Mouse (Mus musculus): ENCODE measurements around the gene Gm28635.
"Not testable (repeated sequence)": the region's sequence is repeated elsewhere in the genome, so short reads cannot be mapped to it uniquely, and the experiment has no call there.

Gene Gm28635

GRCm38 (mm10) chr2:84688080-84688844 lies 10.4 kb upstream of the Gm28635 start:
- no peak for DNase-seq (ENCODE audit: extremely low spot score)

DNA sequence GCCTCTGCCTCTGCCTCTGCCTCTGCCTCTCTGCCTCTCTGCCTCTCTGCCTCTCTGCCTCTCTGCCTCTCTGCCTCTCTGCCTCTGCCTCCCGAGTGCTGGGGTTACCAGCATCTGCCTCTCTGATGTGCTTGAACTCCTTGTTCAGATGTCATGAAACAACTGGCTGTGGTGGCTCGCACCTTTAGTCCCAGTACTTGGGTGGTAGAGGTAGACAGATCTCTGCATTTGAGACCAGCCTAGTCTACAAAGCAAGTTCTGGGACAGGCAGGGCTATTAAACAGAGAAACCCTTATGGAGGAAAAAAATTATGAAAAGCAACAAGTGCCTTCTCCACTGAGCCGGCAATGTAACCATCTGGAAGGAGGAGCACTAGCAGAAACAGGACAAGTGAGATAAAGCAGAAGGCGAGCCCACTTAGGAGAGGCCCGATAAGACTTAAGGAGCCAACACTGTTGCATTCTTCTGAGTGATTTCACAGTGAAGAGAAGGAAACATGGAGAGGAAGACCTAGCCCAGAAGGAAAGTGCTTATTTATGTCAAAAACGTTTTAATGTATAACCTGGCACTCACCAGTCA lies 4.9 kb upstream of the Gm28635 start:
- no peak for DNase-seq (ENCODE audit: extremely low spot score)

DNA sequence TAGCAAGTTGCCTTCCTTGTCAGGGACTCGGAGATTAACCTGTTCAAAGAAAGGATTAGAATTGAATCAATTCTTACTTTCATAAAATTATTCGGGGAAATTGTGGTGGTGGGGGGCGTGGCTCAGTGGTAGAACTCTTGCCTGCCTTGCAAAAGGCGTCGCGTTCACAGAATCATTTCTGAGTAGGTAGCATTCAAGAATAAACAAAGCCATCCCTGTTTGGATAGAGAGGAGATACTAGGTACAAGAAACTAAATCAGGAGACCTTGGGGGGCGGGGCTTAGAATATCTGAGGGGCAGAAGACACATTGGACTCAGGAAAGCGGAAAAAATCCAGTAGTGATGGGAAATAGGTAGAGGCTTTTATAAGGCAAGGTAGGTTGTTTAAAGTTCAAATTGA lies 1.2 kb upstream of the Gm28635 start, which contains the start of gene Tmx2:
Gene Tmx2 (minus strand): TSS at position 125 of the 400 bp plus-strand sequence.
- no peak for DNase-seq (ENCODE audit: extremely low spot score)

GRCm38 (mm10) chr2:84677270-84677967 lies 422 bp downstream of the Gm28635 start:
- peak; percentile 72 for DNase-seq (ENCODE audit: extremely low spot score)

GRCm38 (mm10) chr2:84671535-84671934 lies 6.3 kb downstream of the Gm28635 start:
- DNase-seq (ENCODE audit: extremely low spot score) = not testable (repeated sequence)

DNA sequence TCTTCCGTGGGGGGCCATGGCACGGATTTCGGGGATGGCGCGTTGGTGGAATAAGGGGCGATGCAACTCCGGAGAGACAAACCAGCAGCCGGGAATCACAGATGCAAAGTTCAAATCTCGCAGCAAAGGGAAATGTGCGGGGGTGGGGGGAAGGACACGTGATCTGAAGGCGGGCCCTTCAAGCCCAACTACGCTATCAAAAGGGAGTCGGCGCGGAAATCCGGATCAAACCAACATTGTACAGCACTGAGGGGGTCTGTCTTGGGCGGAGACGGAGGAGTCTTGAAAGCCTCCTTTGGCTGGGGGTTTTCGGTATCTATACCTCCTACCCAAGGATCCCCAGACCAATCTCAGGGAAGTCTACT lies 7.3 kb downstream of the Gm28635 start, which contains the start of gene Selenoh:
Gene Selenoh (minus strand): TSS at position 202 of the 365 bp plus-strand sequence.
- DNase-seq (ENCODE audit: extremely low spot score) = peak; percentile 94

DNA sequence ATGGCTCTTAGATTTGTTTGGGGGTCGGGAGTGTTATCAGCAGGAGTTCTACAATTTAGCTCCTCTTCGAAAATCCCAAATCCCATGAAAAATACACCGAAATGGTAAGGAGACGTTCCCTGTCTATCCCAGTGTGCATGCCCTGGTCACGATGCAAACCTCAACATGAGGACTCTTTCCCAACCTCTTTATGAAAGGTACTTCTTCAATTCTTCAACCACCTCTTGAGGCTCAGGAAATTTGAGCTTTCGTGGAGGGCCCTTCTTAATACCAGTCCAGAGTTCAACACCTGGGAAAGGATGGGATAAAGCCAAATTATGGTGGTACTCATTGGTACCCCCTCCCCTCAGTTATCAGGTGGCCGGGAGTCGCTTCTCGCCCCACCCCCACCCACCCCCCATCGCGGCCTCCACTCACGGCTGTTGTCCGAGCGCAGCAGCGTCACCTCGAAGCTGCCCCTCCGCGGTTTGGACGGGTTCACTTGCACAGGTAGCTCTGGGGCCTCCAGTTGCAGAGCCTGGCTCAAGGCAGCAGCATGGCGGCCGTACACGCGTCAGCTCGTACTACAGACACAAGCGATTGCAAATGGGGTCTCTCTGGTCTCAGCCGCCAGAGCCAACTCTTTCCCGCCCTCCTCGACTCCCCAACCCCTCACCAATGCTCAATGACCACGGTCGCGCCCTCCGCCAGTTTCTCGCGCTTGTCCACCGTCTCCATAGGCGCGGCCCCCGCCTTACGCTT lies 7.8 kb downstream of the Gm28635 start:
- no peak for DNase-seq (ENCODE audit: extremely low spot score)

DNA sequence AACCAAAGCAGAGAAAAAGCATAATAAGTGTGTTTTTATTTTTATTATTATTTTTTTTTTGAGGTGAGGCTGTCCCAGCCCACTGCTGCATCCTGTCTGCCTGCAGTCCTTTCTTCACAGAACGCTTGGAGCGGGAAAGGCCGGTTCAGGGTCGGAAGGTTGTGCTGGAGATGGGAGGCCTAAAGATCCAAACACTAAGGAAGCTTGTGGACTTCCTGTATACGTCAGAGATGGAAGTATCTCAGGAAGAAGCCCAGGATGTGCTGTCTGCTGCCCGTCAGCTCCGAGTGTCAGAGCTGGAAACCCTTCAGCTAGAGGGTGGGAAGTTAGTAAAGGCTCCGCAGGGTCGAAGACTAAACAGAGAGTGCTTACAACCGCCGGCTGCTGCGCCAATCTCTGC lies 11.8 kb downstream of the Gm28635 start:
- no peak for DNase-seq (ENCODE audit: extremely low spot score)

DNA sequence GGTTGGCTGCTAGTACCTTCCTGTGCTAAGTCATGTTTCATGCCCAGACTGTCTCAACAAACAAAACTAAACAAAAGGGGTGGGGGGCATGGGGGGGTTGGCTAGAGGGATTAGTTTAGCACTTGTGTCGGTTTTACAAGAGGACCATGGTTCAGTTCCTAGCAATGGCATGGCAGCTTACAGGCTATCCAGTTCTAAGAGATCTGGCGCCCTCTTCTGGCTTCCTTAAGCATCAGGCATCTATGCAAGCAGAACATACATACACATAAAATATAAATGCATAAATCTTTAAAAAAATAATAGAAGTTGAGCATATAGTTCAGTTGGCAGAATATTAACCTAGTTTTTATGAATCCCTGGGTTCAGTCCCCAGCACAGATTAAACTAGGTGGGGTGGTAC lies 15.0 kb downstream of the Gm28635 start:
- DNase-seq (ENCODE audit: extremely low spot score) = no peak

DNA sequence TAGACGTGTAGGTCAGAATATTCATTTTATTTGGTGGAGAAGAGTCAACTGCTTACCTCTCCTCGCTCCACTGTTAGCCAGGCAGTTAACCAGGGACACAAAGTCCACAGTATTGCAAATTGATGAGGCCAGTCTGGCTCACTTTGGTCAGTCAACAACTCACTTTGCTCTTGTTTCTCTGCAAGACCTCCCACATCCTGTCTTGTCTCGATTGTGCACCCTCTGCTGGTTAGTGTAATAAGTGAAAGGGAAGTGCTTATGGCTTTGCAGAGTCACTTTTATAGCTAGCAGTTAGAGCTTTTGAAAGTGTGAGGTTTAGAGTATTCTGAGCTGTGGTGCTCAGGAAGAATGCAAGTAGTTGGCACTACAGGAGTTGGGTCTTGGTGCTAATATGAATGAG lies 17.6 kb downstream of the Gm28635 start:
- no peak for DNase-seq (ENCODE audit: extremely low spot score)

DNA sequence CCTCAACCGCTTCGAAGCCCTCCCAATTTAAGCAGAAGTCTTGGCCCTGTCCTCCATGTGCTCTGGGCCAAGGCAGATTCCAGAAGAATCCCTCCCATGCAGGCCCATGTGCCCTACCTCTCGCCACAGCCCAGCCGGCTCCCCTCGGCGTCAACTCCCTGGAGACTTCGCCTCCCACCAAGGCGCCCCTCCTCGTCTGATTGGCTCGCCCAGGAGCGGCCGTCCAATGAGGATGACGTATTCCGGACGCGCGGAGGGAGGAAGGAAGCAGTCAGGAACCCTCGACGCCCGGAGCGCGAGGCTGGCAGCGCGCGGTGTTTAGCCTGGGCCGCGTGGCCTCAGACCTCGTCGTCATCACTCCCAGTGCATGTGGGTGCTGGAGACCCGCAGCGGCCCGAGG lies 19.0 kb downstream of the Gm28635 start, which contains the start of gene Btbd18:
Gene Btbd18 (plus strand): TSS at position 274 of the 400 bp plus-strand sequence.
- no peak for DNase-seq (ENCODE audit: extremely low spot score)

- DNase-seq (ENCODE audit: extremely low spot score) = no peak
Observed at GRCm38 (mm10) chr2:84655864-84656263, 22.0 kb downstream of the Gm28635 start.

DNA sequence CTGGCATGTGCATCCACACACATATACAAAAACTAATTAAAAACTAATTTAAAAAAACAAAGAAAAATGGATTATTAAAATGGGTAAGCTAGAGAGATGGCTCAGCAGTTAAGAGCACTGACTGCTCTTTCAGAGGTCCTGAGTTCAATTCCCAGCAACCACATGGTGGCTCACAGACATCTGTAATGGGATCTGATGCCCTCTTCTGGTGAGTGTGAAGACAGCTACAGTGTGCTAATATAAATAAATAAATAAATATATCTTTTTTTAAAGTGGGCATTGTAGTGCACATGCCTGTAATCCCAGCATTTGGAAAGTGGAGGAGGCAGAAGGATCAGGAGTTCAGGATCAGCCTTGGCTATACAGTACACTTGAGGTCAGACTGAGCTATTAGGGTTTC lies 24.5 kb downstream of the Gm28635 start:
- no peak for DNase-seq (ENCODE audit: extremely low spot score)

DNA sequence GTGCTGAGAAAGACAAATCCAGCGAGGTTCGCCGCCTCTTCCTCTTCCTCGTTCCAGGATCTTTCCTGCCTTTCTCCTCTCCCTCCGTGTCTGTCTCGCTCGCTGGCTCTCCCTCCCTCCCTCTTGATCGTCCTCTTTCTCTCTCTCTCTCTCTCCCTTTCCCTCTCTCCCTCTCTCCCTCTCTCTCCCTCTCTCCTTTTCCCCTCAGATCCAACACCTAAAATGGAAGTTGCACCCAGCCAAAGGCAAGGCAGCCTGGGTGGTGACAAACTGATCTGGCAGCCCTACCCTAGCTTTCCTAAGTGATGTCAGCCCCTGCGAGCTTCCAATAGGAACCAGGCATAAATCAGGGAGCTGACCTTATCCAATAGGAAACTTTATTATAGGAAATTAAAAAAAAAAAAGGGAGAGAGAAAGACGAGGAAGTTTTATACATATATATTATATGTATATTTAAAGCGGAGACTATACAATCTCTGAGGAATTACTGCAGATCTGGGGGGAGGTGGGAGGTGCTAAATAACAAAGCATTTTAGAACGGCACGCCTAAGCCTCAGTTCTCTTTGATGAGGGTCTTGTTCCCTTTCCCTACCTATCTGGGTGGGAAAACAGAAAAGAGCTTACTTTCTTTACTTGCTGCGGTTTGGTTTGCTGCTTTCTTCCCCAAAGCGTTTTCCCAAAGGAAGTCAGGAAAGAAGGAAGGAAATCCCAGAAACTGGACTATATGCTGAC lies 27.2 kb downstream of the Gm28635 start, which contains the start of gene Ctnnd1:
Gene Ctnnd1 (minus strand): TSS at position 302 of the 732 bp plus-strand sequence.
- peak; percentile 84 for DNase-seq (ENCODE audit: extremely low spot score)

DNA sequence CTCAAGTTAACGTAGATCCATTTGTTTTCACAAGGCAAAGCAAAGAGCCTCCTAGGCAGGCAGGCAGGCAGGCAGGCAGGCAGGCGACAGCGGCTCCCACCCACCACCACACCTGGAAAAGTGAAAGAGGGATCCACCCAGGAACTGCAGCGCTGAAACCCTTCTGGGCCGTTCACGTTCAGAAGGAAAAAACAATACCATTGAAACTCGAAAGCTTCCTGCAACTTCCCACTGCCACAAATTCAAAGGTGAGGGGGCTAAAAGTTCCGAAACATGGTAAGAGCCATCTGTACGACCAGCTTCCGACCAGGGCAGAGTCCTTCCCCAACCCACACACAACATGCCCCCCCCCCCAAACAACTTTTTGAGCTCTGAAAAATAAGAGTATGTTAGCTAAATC lies 28.2 kb downstream of the Gm28635 start:
- no peak for DNase-seq (ENCODE audit: extremely low spot score)

DNA sequence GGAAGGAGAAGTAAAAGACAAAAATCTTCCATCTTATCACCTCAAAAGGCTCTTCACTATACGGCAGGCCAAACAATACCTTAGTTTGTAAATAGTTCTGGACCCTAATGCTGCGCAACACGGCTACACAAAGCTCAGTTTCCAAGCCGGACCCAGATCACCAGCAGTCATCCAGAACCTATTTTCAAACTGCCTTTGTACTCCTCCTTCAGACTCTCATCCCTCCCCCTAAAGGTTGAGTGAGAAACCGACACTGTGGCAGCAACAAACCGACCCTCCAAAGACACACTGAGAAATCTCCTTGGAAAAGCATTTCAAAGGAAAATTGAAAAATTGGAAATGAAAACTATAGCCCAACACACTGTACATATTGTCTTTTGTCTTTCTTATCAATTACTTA lies 29.5 kb downstream of the Gm28635 start:
- DNase-seq (ENCODE audit: extremely low spot score) = no peak

- no peak for DNase-seq (ENCODE audit: extremely low spot score)
Observed at GRCm38 (mm10) chr2:84647051-84647568, 30.7 kb downstream of the Gm28635 start.

GRCm38 (mm10) chr2:84646138-84646537 lies 31.7 kb downstream of the Gm28635 start:
- DNase-seq (ENCODE audit: extremely low spot score) = no peak

GRCm38 (mm10) chr2:84640833-84641232 lies 37.0 kb downstream of the Gm28635 start:
- DNase-seq (ENCODE audit: extremely low spot score) = no peak

- no peak for DNase-seq (ENCODE audit: extremely low spot score)
Observed at GRCm38 (mm10) chr2:84638428-84639220, 39.2 kb downstream of the Gm28635 start.

Data from embryo, embryonic 9.5 days (tissue).